Mouse (Mus musculus) lung, embryonic 16.5 days (tissue): ENCODE measurements at regions not wholly inside any gene's neighbourhood (a gene's known extent, or its start where the extent isn't known, plus 50 kb on each side); places are given as distances from the start of the nearest gene placed in this dataset.
"Not testable (repeated sequence)": the region's sequence is repeated elsewhere in the genome, so short reads cannot be mapped to it uniquely, and the experiment has no call there.

Experiments
- ATAC-seq: fragments of 200-750 bp; cut with Nextera tagmentation; 2 replicates; pipeline ENCODE4 v1.8.0; 2017; ENCODE audit warnings: low read depth, mild to moderate bottlenecking, moderate library complexity
- H3K27ac ChIP-seq: fragments of 300-500 bp; sonication (generic); 2 replicates; pipeline ENCODE4 v1.5.1; 2014; ENCODE audit warnings: mild to moderate bottlenecking, control low read depth, low read length
- H3K27me3 ChIP-seq: fragments of 300-500 bp; sonication (generic); 2 replicates; pipeline ENCODE4 v1.6.1; 2014; ENCODE audit warnings: low read depth, low read length, mixed read lengths; ENCODE audit not compliant: control insufficient read depth, insufficient read depth
- H3K36me3 ChIP-seq: fragments of 300-500 bp; sonication (generic); 2 replicates; pipeline ENCODE4 v1.6.1; 2014; ENCODE audit warnings: low read length; ENCODE audit not compliant: control insufficient read depth, insufficient read depth
- H3K4me1 ChIP-seq: fragments of 300-500 bp; sonication (generic); replicated peaks from 2 replicates; pipeline ENCODE4 v1.6.1; 2014; ENCODE audit warnings: low read length, mixed read lengths; ENCODE audit not compliant: control insufficient read depth, insufficient read depth
- H3K4me2 ChIP-seq: fragments of 300-500 bp; sonication (generic); 2 replicates; pipeline ENCODE4 v1.6.1; 2014; ENCODE audit warnings: low read depth, low read length, control low read depth
- H3K4me3 ChIP-seq: fragments of 300-500 bp; sonication (generic); 2 replicates; pipeline ENCODE4 v1.5.1; 2014; ENCODE audit warnings: mild to moderate bottlenecking, low read length, control low read depth
- H3K9ac ChIP-seq: fragments of 300-500 bp; sonication (generic); 2 replicates; pipeline ENCODE4 v1.6.1; 2014; ENCODE audit warnings: low read length, control low read depth
- H3K9me3 ChIP-seq: fragments of 300-500 bp; sonication (generic); 2 replicates; pipeline ENCODE4 v1.6.1; 2016; ENCODE audit warnings: low read length; ENCODE audit not compliant: control insufficient read depth
- WGBS: fragments of 180-500 bp; shearing (Covaris S2); extraction: QIAGEN DNeasy Blood & Tissue Kit; methylation state at CpG from one replicate; pipeline ENCODE4 v1.1.7; 2014; 5-methylcytosine and 5-hydroxymethylcytosine counted together

GRCm38 (mm10) chr1:83848414-83848813, 440.4 kb upstream of the Sphkap start:
- no peak overlapping the region for H3K9ac ChIP-seq
- 89% methylated on average over 2 of the region's 2 CpGs for WGBS
- H3K36me3 ChIP-seq: no peaks in the 10 kb centered on the region
- H3K27ac ChIP-seq: no peak overlapping the region
- ATAC-seq: no peak
- H3K4me3 ChIP-seq: no peak overlapping the region
- H3K4me2 ChIP-seq: no peak overlapping the region
- no peaks in the 10 kb centered on the region for H3K27me3 ChIP-seq
- H3K9me3 ChIP-seq: no peaks in the 10 kb centered on the region
- no peaks in the 10 kb centered on the region for H3K4me1 ChIP-seq

GRCm38 (mm10) chr1:83847992-83848391, 440.0 kb upstream of the Sphkap start:
- no peak overlapping the region for H3K4me2 ChIP-seq
- ATAC-seq: no peak
- 53% methylated on average over 5 of the region's 5 CpGs for WGBS
- no peak overlapping the region for H3K4me3 ChIP-seq
- H3K36me3 ChIP-seq: no peaks in the 10 kb centered on the region
- H3K9me3 ChIP-seq: no peaks in the 10 kb centered on the region
- H3K27me3 ChIP-seq: no peaks in the 10 kb centered on the region
- no peak overlapping the region for H3K9ac ChIP-seq
- no peak overlapping the region for H3K27ac ChIP-seq
- no peaks in the 10 kb centered on the region for H3K4me1 ChIP-seq

DNA sequence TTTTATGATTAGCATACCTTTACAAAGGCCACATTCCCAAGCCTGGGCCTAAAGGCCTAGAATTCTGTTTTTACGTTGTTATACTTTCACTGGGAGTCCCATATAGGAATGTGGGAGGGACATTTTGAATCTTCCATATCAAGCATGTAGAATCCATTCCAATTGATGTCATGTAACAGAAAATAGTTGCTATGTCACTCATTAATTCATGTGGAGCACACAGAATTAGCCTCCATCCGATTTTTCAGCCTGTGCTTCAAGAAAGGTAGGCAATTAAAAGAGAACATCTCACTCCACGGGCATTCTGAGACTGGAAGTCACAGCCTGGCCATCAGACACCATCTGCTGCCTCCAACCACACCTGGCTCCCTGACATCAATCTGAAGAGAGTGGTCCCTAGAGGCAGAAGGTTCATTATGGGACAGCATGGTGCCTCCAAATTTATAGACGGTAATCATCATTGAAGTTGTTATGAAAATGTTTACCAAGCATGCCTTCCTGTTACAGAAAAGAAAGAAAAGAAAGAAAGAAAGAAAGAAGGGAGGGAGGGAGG, 436.9 kb upstream of the Sphkap start:
- Histone ChIP-seq H3K4me1 (no peaks in the 10 kb centered on the region), H3K4me2 (no peak overlapping the region), H3K27ac (no peak overlapping the region), H3K9me3 (no peaks in the 10 kb centered on the region), H3K27me3 (no peaks in the 10 kb centered on the region), H3K4me3 (no peak overlapping the region), H3K36me3 (no peaks in the 10 kb centered on the region), H3K9ac (no peak overlapping the region)
- ATAC-seq: no peak
- 61% methylated on average over 4 of the region's 4 CpGs for WGBS

- H3K4me1 ChIP-seq: no peaks in the 10 kb centered on the region
- no peaks in the 10 kb centered on the region for H3K9me3 ChIP-seq
- no peak overlapping the region for H3K4me2 ChIP-seq
- H3K9ac ChIP-seq: no peak overlapping the region
- no peaks in the 10 kb centered on the region for H3K36me3 ChIP-seq
- WGBS: 89% methylated on average over 6 of the region's 6 CpGs
- no peak overlapping the region for H3K4me3 ChIP-seq
- no peak for ATAC-seq
- H3K27me3 ChIP-seq: no peaks in the 10 kb centered on the region
- no peak overlapping the region for H3K27ac ChIP-seq
These were observed 428.0 kb upstream of the Sphkap start for GRCm38 (mm10) chr1:83835965-83836364.

GRCm38 (mm10) chr1:83832946-83833345, 424.9 kb upstream of the Sphkap start:
- no peak overlapping the region for H3K4me2 ChIP-seq
- H3K27me3 ChIP-seq: no peaks in the 10 kb centered on the region
- ATAC-seq: no peak
- H3K36me3 ChIP-seq: no peaks in the 10 kb centered on the region
- H3K27ac ChIP-seq: no peak overlapping the region
- no peak overlapping the region for H3K4me3 ChIP-seq
- no peaks in the 10 kb centered on the region for H3K9me3 ChIP-seq
- WGBS: 80% methylated on average over 3 of the region's 3 CpGs
- no peak overlapping the region for H3K9ac ChIP-seq
- no peaks in the 10 kb centered on the region for H3K4me1 ChIP-seq

DNA sequence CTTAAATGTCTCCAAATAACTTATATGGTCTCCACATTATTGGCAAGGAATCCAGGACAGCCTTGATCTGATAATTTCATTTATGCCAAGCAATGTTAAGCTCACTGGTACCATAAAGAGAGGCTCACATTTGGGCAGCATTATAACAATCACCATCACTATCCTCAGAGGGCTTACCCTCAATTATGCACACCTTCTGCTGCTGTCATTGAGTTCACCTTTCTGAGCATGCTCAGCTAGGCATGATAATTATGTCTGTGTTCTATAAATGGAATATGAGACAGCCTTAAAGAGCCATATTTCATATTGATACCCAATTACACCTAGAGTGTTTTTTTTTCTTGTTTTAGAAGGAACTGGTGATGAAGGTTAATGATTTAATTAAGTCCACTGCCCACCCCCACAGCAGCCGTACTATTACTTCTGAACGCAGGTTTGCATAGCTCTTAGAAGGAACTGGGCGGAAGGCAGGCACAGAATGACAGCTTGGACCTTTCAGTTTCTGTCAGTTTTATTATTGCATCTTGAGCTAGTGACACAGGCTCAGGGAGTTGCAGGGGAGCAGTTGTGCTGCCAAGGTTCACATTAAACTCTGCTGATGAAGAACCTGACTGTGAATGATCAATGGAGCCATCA, 424.0 kb upstream of the Sphkap start:
- Histone ChIP-seq H3K4me2 (no peak overlapping the region), H3K9me3 (no peaks in the 10 kb centered on the region), H3K4me3 (no peak overlapping the region), H3K4me1 (no peaks in the 10 kb centered on the region), H3K36me3 (no peaks in the 10 kb centered on the region), H3K27me3 (no peaks in the 10 kb centered on the region), H3K27ac (no peak overlapping the region), H3K9ac (no peak overlapping the region)
- ATAC-seq: no peak
- WGBS: 82% methylated on average over 3 of the region's 3 CpGs

- Histone ChIP-seq H3K4me2 (no peak overlapping the region), H3K4me3 (no peak overlapping the region), H3K9me3 (no peaks in the 10 kb centered on the region), H3K4me1 (no peaks in the 10 kb centered on the region), H3K27me3 (no peaks in the 10 kb centered on the region), H3K36me3 (no peaks in the 10 kb centered on the region), H3K27ac (no peak overlapping the region), H3K9ac (no peak overlapping the region)
- no peak for ATAC-seq
- WGBS: 83% methylated on average over 6 of the region's 6 CpGs
These were observed 422.1 kb upstream of the Sphkap start for GRCm38 (mm10) chr1:83830025-83830645.

DNA sequence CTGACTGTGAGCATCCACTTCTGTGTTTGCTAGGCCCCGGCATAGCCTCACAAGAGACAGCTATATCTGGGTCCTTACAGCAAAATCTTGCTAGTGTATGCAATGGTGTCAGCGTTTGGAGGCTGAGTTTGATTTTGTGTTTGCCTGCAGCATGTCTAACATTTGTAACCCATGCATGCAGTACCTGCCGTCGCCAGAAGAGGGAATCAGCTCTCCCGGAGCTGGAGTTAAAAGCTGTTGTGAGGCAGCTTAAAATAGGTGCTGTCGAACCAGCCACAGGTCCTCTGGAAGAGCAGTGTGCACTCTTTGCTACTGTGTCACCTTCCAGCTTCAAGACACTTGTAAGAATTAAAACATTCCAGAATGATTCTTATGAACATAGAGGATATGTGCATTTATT, 403.2 kb upstream of the Sphkap start:
- H3K9ac ChIP-seq, H3K4me2 ChIP-seq, ATAC-seq, H3K4me3 ChIP-seq, H3K9me3 ChIP-seq, H3K36me3 ChIP-seq, H3K27me3 ChIP-seq, H3K4me1 ChIP-seq, H3K27ac ChIP-seq: not testable (repeated sequence)
- 43% methylated on average over 5 of the region's 6 CpGs for WGBS

GRCm38 (mm10) chr1:83808432-83808831, 400.4 kb upstream of the Sphkap start:
- 83% methylated on average over 6 of the region's 6 CpGs for WGBS

More at GRCm38 (mm10) chr1:83808432-83808831, 400.4 kb upstream of the Sphkap start:
- Histone ChIP-seq H3K9ac (no peak overlapping the region), H3K27ac (no peak overlapping the region), H3K4me2 (no peak overlapping the region), H3K4me1 (no peaks in the 10 kb centered on the region), H3K36me3 (no peaks in the 10 kb centered on the region), H3K4me3 (no peak overlapping the region), H3K27me3 (no peaks in the 10 kb centered on the region), H3K9me3 (no peaks in the 10 kb centered on the region)
- no peak for ATAC-seq
